Mouse (Mus musculus) embryonic facial prominence, embryonic 14.5 days (tissue): ENCODE results near the gene Fermt2. TPM values are rescaled to one million over a fixed set of nuclear protein-coding genes. Genes with fewer than 3 reads are reported as not detected.
A peak's percentile ranks its signal among the peaks of the same experiment; 100 is the strongest.

Source experiments
- ATAC-seq: fragments of 200-750 bp; cut with Nextera tagmentation; 2 replicates; pipeline ENCODE4 v1.8.0; 2017; ENCODE audit warnings: low read depth, moderate number of reproducible peaks, moderate TSS enrichment
- DNase-seq: peaks from one replicate; pipeline ENCODE4 v3.0.0-alpha.2; 2015; ENCODE audit warnings: low spot score
- H3K27ac ChIP-seq: fragments of 300-500 bp; sonication (generic); replicated peaks from 2 replicates; pipeline ENCODE4 v1.5.1; 2014; ENCODE audit warnings: low read depth, mild to moderate bottlenecking, low read length, moderate library complexity
- H3K27me3 ChIP-seq: fragments of 300-500 bp; sonication (generic); replicated peaks from 2 replicates; pipeline ENCODE4 v1.6.1; 2014; ENCODE audit warnings: low read length; ENCODE audit not compliant: control insufficient read depth, insufficient read depth
- H3K36me3 ChIP-seq: fragments of 300-500 bp; sonication (generic); 2 replicates; pipeline ENCODE4 v1.6.1; 2014; ENCODE audit warnings: low read length, mixed read lengths; ENCODE audit not compliant: control insufficient read depth, insufficient read depth
- H3K4me1 ChIP-seq: fragments of 300-500 bp; sonication (generic); 2 replicates; pipeline ENCODE4 v1.6.1; 2014; ENCODE audit warnings: antibody characterized with exemption, low read length; ENCODE audit not compliant: control insufficient read depth, insufficient read depth
- H3K4me2 ChIP-seq: fragments of 300-500 bp; sonication (generic); 2 replicates; pipeline ENCODE4 v1.6.1; 2014; ENCODE audit warnings: low read depth, mild to moderate bottlenecking, low read length, moderate library complexity, mixed read lengths
- H3K4me3 ChIP-seq: fragments of 300-500 bp; sonication (generic); 2 replicates; pipeline ENCODE4 v1.5.1; 2014; ENCODE audit warnings: low read depth, mild to moderate bottlenecking, low read length
- H3K9ac ChIP-seq: fragments of 300-500 bp; sonication (generic); 2 replicates; pipeline ENCODE4 v1.6.1; 2014; ENCODE audit warnings: low read depth, mild to moderate bottlenecking, low read length, moderate library complexity, mixed read lengths
- H3K9me3 ChIP-seq: fragments of 300-500 bp; sonication (generic); 2 replicates; pipeline ENCODE4 v1.6.1; 2016; ENCODE audit warnings: low read length; ENCODE audit not compliant: control insufficient read depth
- WGBS: fragments of 180-500 bp; shearing (Covaris S2); extraction: QIAGEN DNeasy Blood & Tissue Kit; methylation state at CpG from one replicate; pipeline ENCODE4 v1.1.7; 2014; 5-methylcytosine and 5-hydroxymethylcytosine counted together
- polyA plus RNA-seq: library from polyadenylated mRNA; unstranded; fragments of >200 nt; fragmentation: Nextera tagmentation; extraction: Ambion mirVana; gene quantifications from 2 replicates; pipeline ENCODE4 v1.2.1, GENCODE M21; 2014

The Fermt2 gene
- polyA plus RNA-seq, 1 experiment from 2014 or later = 153 TPM

GRCm38 (mm10) chr14:45430066-45430842, 99.7 kb downstream of the Fermt2 start:
- H3K9ac ChIP-seq = no peak overlapping the region
- peaks cover 18% of the 10 kb centered on the region; the same call in 1 of the 2 replicates for H3K9me3 ChIP-seq
- H3K4me2 ChIP-seq = no peak overlapping the region
- ATAC-seq (no peak), DNase-seq (no peak)
- H3K27me3 ChIP-seq = no peaks in the 10 kb centered on the region
- no peaks in the 10 kb centered on the region for H3K4me1 ChIP-seq
- H3K36me3 ChIP-seq = no peaks in the 10 kb centered on the region
- WGBS = 89% methylated on average over 13 of the region's 13 CpGs
- H3K4me3 ChIP-seq = no peak overlapping the region
- H3K27ac ChIP-seq = no peak overlapping the region

- ATAC-seq (peak; percentile 60; the same call in 1 of the 2 replicates), DNase-seq (peak; percentile 87)
- H3K36me3 ChIP-seq = no peaks in the 10 kb centered on the region
- H3K4me3 ChIP-seq = no peak overlapping the region
- WGBS = 3% methylated on average over 5 of the region's 5 CpGs
- H3K9me3 ChIP-seq = peaks cover 11% of the 10 kb centered on the region; the same call in 1 of the 2 replicates
- no peaks in the 10 kb centered on the region for H3K27me3 ChIP-seq
- no peaks in the 10 kb centered on the region for H3K4me1 ChIP-seq
- H3K27ac ChIP-seq = no peak overlapping the region
- no peak overlapping the region for H3K9ac ChIP-seq
- no peak overlapping the region for H3K4me2 ChIP-seq
These were observed 106.7 kb downstream of the Fermt2 start for GRCm38 (mm10) chr14:45423220-45423619.

GRCm38 (mm10) chr14:45422371-45422770, 107.5 kb downstream of the Fermt2 start:
- DNase-seq = no peak
- 67% methylated on average over 4 of the region's 4 CpGs for WGBS
- Histone ChIP-seq H3K36me3 (no peaks in the 10 kb centered on the region), H3K27ac (no peak overlapping the region), H3K4me2 (no peak overlapping the region), H3K9ac (no peak overlapping the region), H3K4me1 (no peaks in the 10 kb centered on the region), H3K4me3 (no peak overlapping the region), H3K27me3 (no peaks in the 10 kb centered on the region), H3K9me3 (peaks cover 11% of the 10 kb centered on the region; the same call in 1 of the 2 replicates)
- ATAC-seq = no peak

- 77% methylated on average over 4 of the region's 4 CpGs for WGBS
- Histone ChIP-seq H3K9ac (no peak overlapping the region), H3K36me3 (no peaks in the 10 kb centered on the region), H3K4me1 (no peaks in the 10 kb centered on the region), H3K27me3 (no peaks in the 10 kb centered on the region), H3K27ac (no peak overlapping the region), H3K4me2 (no peak overlapping the region), H3K4me3 (no peak overlapping the region), H3K9me3 (no peaks in the 10 kb centered on the region)
- DNase-seq = no peak
- ATAC-seq = no peak
These were observed 110.6 kb downstream of the Fermt2 start for GRCm38 (mm10) chr14:45419323-45419722.

- no peaks in the 10 kb centered on the region for H3K27me3 ChIP-seq
- DNase-seq (no peak), ATAC-seq (no peak)
- whole genome bisulfite sequencing = 71% methylated on average over 3 of the region's 3 CpGs
- no peak overlapping the region for H3K4me2 ChIP-seq
- H3K27ac ChIP-seq = no peak overlapping the region
- no peaks in the 10 kb centered on the region for H3K4me1 ChIP-seq
- H3K36me3 ChIP-seq = no peaks in the 10 kb centered on the region
- no peaks in the 10 kb centered on the region for H3K9me3 ChIP-seq
- no peak overlapping the region for H3K4me3 ChIP-seq
- H3K9ac ChIP-seq = no peak overlapping the region
These were observed 111.4 kb downstream of the Fermt2 start for GRCm38 (mm10) chr14:45418553-45418952.

- DNase-seq = no peak
- no peaks in the 10 kb centered on the region for H3K27me3 ChIP-seq
- H3K4me3 ChIP-seq = no peak overlapping the region
- ATAC-seq = no peak
- H3K36me3 ChIP-seq = no peaks in the 10 kb centered on the region
- 93% methylated on average over 4 of the region's 4 CpGs for WGBS
- H3K4me2 ChIP-seq = no peak overlapping the region
- H3K4me1 ChIP-seq = no peaks in the 10 kb centered on the region
- H3K9ac ChIP-seq = no peak overlapping the region
- no peak overlapping the region for H3K27ac ChIP-seq
- no peaks in the 10 kb centered on the region for H3K9me3 ChIP-seq
These were observed 113.7 kb downstream of the Fermt2 start for GRCm38 (mm10) chr14:45416265-45416664.

Other genes with a start within 250 kb of the Fermt2 start
- gene Ero1l, start 211.3 kb downstream of the Fermt2 start, polyA plus RNA-seq = 31.0 and 33.7 TPM in 2 replicates
- 153 and 162 TPM in 2 replicates for gene Psmc6, start 200.3 kb downstream of the Fermt2 start, polyA plus RNA-seq
- 77.4 and 77.5 TPM in 2 replicates for gene Styx, start 179.0 kb downstream of the Fermt2 start, polyA plus RNA-seq
- gene Gnpnat1, start 125.2 kb downstream of the Fermt2 start, polyA plus RNA-seq = 51.1 and 55.5 TPM in 2 replicates
- gene Ddhd1, start 128.0 kb upstream of the Fermt2 start, polyA plus RNA-seq = 7.6 and 8.0 TPM in 2 replicates